Mouse (Mus musculus): ENCODE results near the gene Wdr66. TPM values are rescaled to one million over a fixed set of nuclear protein-coding genes. Genes with fewer than 3 reads are reported as not detected.

The Wdr66 gene
- 4.6 and 5.1 TPM in 2 replicates for polyA plus RNA-seq (2012; rRNA removed)

DNA sequence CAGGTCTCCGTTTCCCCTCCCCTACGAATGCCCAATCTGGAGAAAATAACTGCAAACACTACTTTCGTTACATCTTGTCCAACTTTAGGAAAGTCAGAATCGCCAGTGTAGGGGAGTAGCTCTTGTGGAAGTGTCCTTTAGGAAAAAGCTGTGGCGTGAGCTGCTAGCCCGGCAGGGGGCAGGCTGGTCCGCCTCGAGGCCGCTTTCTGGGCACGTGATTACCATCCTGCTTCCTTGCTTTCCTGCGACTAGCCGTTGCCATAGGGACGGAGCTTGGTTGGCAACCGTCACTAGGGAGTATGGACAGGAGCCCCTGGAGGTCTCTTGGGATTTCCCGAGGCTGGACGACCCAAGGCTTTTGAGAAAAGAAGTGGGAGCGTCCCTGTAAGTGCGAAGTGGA is at the start of gene Wdr66:
Gene Wdr66, plus strand, starts transcription at position 269 of the 400 bp plus-strand sequence.

DNA sequence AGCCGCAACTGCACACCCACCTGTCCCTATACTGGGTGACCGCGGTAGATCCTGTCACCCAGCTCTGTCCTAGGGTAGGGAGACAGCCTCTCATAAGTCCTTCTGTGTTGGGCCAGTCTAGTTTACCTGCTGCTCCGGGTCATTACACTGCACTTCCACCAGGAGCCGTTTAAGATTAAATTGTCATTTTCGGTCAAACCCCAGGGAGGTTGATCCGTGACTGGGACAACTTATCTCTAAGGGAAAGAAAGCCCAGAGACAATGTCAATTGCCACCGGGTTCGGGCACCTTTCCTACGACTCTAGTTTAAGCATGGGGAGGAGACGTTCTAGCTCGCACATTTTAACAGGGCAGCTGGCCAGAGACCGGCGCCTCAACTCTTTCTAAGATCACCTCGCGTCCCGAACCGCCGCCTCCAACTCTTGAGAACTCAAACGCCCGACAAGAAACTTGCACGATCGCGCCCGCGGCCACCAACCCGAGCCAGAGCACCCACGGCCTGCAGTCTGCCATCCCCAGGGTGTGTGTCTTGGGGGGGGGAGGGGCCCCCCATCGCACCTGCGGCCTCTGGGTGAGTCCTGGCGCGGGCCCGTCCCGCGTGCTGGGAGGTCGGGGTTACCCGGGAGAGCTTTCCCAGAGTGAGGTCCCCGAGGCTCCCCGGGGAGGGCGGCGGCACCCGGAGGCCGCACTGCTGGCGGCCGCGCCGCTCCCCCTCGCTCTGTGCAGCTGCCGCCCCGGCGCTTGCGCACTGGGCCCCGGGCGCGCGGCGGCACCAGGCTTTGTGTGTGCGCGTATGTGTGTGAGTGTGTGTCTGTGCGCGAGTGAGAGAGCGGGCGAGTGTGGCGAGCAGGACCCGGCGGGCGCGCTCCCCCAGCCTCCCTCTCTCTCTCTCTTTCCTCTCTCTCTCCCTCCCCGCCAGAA is 92.1 kb downstream of the Wdr66 start, which contains the start of gene Bcl7a:
Gene Bcl7a, plus strand, starts transcription at position 128 of the 921 bp plus-strand sequence.

Other genes starting within 250 kb of the Wdr66 start
- gene Orai1, start 237.0 kb upstream of the Wdr66 start, polyA plus RNA-seq (2012; rRNA removed): 5.3 and 11.2 TPM in 2 replicates
- gene Morn3, start 205.1 kb upstream of the Wdr66 start, polyA plus RNA-seq (2012; rRNA removed): 0.06 and 0.72 TPM in 2 replicates
- 6.3 and 11.1 TPM in 2 replicates for gene Tmem120b, start 183.7 kb upstream of the Wdr66 start, polyA plus RNA-seq (2012; rRNA removed)
- 2.1 and 3.3 TPM in 2 replicates for gene Rhof, start 119.4 kb upstream of the Wdr66 start, polyA plus RNA-seq (2012; rRNA removed)
- 14.5 and 14.8 TPM in 2 replicates for gene Setd1b, start 109.9 kb upstream of the Wdr66 start, polyA plus RNA-seq (2012; rRNA removed)
- 38.8 and 63.0 TPM in 2 replicates for gene Psmd9, start 82.7 kb upstream of the Wdr66 start, polyA plus RNA-seq (2012; rRNA removed)
- gene Hpd, start 69.4 kb upstream of the Wdr66 start, polyA plus RNA-seq (2012; rRNA removed): 0.22 and 0.25 TPM in 2 replicates
- gene Bcl7a, start 91.7 kb downstream of the Wdr66 start, polyA plus RNA-seq (2012; rRNA removed): 52.3 and 57.0 TPM in 2 replicates
- gene Mlxip, start 142.7 kb downstream of the Wdr66 start, polyA plus RNA-seq (2012; rRNA removed): 19.9 and 27.5 TPM in 2 replicates
- gene Lrrc43, start 237.2 kb downstream of the Wdr66 start, polyA plus RNA-seq (2012; rRNA removed): 0.04 and 0.05 TPM in 2 replicates
- gene Il31, start 237.4 kb downstream of the Wdr66 start, polyA plus RNA-seq (2012; rRNA removed): not detected in 2 replicates